Mouse (Mus musculus): ENCODE measurements around the gene Zfp853. TPM values are rescaled to one million over a fixed set of nuclear protein-coding genes. Genes with fewer than 3 reads are reported as not detected.
A peak's percentile ranks its signal among the peaks of the same experiment; 100 is the strongest.

Zfp853 gene
- total and polyA plus RNA-seq, 3 experiments: 0.08 to 0.14 TPM; not detected in 1

DNA sequence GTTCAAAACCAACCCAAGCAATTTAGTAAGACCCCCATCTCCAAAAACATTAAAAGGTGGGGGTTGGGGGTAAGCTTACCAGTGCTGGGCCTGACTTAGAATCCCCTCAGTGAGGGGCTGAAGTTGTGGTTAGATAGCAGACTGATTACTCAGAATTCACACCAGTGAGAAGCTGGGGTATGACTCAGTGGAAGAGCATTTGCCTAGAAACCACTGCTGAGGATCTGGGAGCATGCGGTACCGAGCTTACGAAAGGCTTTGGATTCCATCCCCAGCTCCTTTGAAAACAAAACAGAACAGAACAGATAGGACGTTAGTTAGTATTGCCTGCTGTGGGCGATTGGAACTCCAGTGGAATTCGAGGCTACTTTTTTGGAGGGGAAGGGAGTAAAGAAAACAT is 21.8 kb downstream of the Zfp853 start:
- 0 out of 2 replicates have a peak, but pooled peaks have one; percentile 16 for TF ChIP-seq ETS1 (IDR thresholded peaks at IDR 0.05; ENCODE audit: low read depth, low read length)
- no peak for TF ChIP-seq NELFE (IDR thresholded peaks at IDR 0.05; ENCODE audit: low read depth, low read length)
- no peak for TF ChIP-seq RAD21 (IDR thresholded peaks at IDR 0.05; ENCODE audit: low read depth, low read length)
- TF ChIP-seq EP300 (IDR thresholded peaks at IDR 0.05; ENCODE audit: low read depth in 1 of 2, low read length in 2 of 2): 0 out of 4 replicates have a peak, but pooled peaks of 1 of the 2 experiments have one; percentile 14
- 0 out of 2 replicates have a peak, but pooled peaks have one; percentile 47 for TF ChIP-seq JUND (IDR thresholded peaks at IDR 0.05; ENCODE audit: low read depth, low read length)
- TF ChIP-seq MAX (IDR thresholded peaks at IDR 0.05; ENCODE audit: low read length): peak; percentile 24; the same call in 1 of the 2 replicates
- no peak for TF ChIP-seq BHLHE40 (IDR thresholded peaks at IDR 0.05; ENCODE audit: borderline replicate concordance, low read depth, low read length)
- peak; percentile 61 for DNase-seq (ENCODE audit: low read depth, low spot score)
- Histone ChIP-seq H3K4me3 (ENCODE audit: control insufficient read depth in 1 of 2, insufficient read depth in 1 of 2, low read depth in 2 of 2, low read length in 2 of 2) (peak overlapping the region in 1 of 2 experiments; percentile 40; a peak in 2 of 4 replicates), H3K27me3 (ENCODE audit: control insufficient read depth in 1 of 2, insufficient read depth in 2 of 2, low read length in 2 of 2) (no peaks in the 10 kb centered on the region), H3K9me3 (replicated peaks; ENCODE audit: insufficient read depth, low read length) (no peaks in the 10 kb centered on the region), H3K27ac (ENCODE audit: control insufficient read depth, low read depth, low read length) (peak overlapping the region; percentile 96), H3K79me2 (ENCODE audit: control insufficient read depth, insufficient read depth, low read length, poor library complexity) (peaks cover 7% of the 10 kb centered on the region), H3K9ac (ENCODE audit: control insufficient read depth, low read depth, low read length, poor library complexity, severe bottlenecking) (peak overlapping the region; percentile 37), H3K4me1 (ENCODE audit: control insufficient read depth in 1 of 2, insufficient read depth in 2 of 2, low read length in 2 of 2) (peaks cover 8 to 39% of the 10 kb centered on the region in 2 experiments), H3K36me3 (ENCODE audit: control insufficient read depth in 1 of 2, insufficient read depth in 2 of 2, low read length in 2 of 2) (peaks cover 0 to 20% of the 10 kb centered on the region in 2 experiments; a peak in 2 of 4 replicates)

DNA sequence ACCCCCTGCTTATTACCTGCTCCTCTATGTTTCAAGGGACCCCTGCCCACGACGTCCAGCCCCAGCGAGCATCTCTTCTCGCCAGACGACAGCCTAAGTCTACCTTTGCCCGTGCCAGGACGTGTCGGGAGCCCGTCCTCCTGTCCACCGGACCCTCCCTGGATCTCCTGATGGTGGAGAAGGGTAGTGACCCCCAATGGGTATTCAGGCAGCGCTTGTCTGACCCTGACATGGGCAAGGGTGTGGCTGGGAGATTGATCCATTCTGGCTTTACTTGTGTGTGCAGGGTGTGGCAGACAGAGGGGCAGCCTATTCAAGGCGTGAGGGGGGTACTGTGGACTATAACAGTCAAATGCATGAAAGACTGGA is 23.3 kb downstream of the Zfp853 start:
- H3K9me3 ChIP-seq (replicated peaks; ENCODE audit: insufficient read depth, low read length): no peaks in the 10 kb centered on the region
- no peak for DNase-seq (ENCODE audit: low read depth, low spot score)
- peak overlapping the region; percentile 79 to 97 for H3K4me3 ChIP-seq (ENCODE audit: control insufficient read depth in 1 of 2, insufficient read depth in 1 of 2, low read depth in 2 of 2, low read length in 2 of 2)
- H3K36me3 ChIP-seq (ENCODE audit: control insufficient read depth in 1 of 2, insufficient read depth in 2 of 2, low read length in 2 of 2): peaks cover 0 to 20% of the 10 kb centered on the region in 2 experiments; a peak in 2 of 4 replicates
- peaks cover 8 to 39% of the 10 kb centered on the region in 2 experiments for H3K4me1 ChIP-seq (ENCODE audit: control insufficient read depth in 1 of 2, insufficient read depth in 2 of 2, low read length in 2 of 2)
- peak overlapping the region; percentile 81 for H3K9ac ChIP-seq (ENCODE audit: control insufficient read depth, low read depth, low read length, poor library complexity, severe bottlenecking)
- H3K27me3 ChIP-seq (ENCODE audit: control insufficient read depth in 1 of 2, insufficient read depth in 2 of 2, low read length in 2 of 2): no peaks in the 10 kb centered on the region
- peaks cover 7% of the 10 kb centered on the region for H3K79me2 ChIP-seq (ENCODE audit: control insufficient read depth, insufficient read depth, low read length, poor library complexity)
- peak overlapping the region; percentile 32 for H3K27ac ChIP-seq (ENCODE audit: control insufficient read depth, low read depth, low read length)
- no peak for TF ChIP-seq CHD2 (IDR thresholded peaks at IDR 0.05; ENCODE audit: low read length)
- TF ChIP-seq NRF1 (IDR thresholded peaks at IDR 0.05; ENCODE audit: insufficient read depth, low read depth, low read length, poor library complexity, severe bottlenecking): no peak
- no peak for TF ChIP-seq JUND (IDR thresholded peaks at IDR 0.05; ENCODE audit: low read depth, low read length)
- TF ChIP-seq NELFE (IDR thresholded peaks at IDR 0.05; ENCODE audit: low read depth, low read length): no peak
- no peak for TF ChIP-seq POLR2AphosphoS2 (IDR thresholded peaks at IDR 0.05; ENCODE audit: low read length)
- no peak for TF ChIP-seq SIN3A (IDR thresholded peaks at IDR 0.05; ENCODE audit: low read length)
- no peak for TF ChIP-seq ZKSCAN1 (IDR thresholded peaks at IDR 0.05; ENCODE audit: low read depth, low read length)
- no peak for TF ChIP-seq RAD21 (IDR thresholded peaks at IDR 0.05; ENCODE audit: low read depth, low read length)
- no peak for TF ChIP-seq RCOR1 (IDR thresholded peaks at IDR 0.05; ENCODE audit: low read depth, low read length)
- TF ChIP-seq EP300 (IDR thresholded peaks at IDR 0.05; ENCODE audit: low read depth in 1 of 2, low read length in 2 of 2): no peak
- TF ChIP-seq TBP (IDR thresholded peaks at IDR 0.05; ENCODE audit: low read depth, low read length): no peak
- no peak for TF ChIP-seq MEF2A (IDR thresholded peaks at IDR 0.05; ENCODE audit: extremely low read depth, insufficient replicate concordance, low read depth, low read length, poor library complexity, severe bottlenecking)
- TF ChIP-seq POLR2AphosphoS5 (IDR thresholded peaks at IDR 0.05; ENCODE audit: borderline replicate concordance, low read depth, low read length): no peak
- no peak for TF ChIP-seq BHLHE40 (IDR thresholded peaks at IDR 0.05; ENCODE audit: borderline replicate concordance, low read depth, low read length)
- TF ChIP-seq MAFK (IDR thresholded peaks at IDR 0.05; ENCODE audit: borderline replicate concordance, low read depth, low read length): no peak
- TF ChIP-seq MAX (IDR thresholded peaks at IDR 0.05; ENCODE audit: low read length): no peak; the same call in 1 of the 2 replicates

All from MEL (cell line).